Mouse (Mus musculus): ENCODE measurements around the gene Tfrc. TPM values are rescaled to one million over a fixed set of nuclear protein-coding genes. Genes with fewer than 3 reads are reported as not detected.

Gene Tfrc
- 50.0 and 61.5 TPM in 2 replicates for polyA plus RNA-seq (2016; fragmentation: Nextera tagmentation; extraction: Ambion mirVana)

DNA sequence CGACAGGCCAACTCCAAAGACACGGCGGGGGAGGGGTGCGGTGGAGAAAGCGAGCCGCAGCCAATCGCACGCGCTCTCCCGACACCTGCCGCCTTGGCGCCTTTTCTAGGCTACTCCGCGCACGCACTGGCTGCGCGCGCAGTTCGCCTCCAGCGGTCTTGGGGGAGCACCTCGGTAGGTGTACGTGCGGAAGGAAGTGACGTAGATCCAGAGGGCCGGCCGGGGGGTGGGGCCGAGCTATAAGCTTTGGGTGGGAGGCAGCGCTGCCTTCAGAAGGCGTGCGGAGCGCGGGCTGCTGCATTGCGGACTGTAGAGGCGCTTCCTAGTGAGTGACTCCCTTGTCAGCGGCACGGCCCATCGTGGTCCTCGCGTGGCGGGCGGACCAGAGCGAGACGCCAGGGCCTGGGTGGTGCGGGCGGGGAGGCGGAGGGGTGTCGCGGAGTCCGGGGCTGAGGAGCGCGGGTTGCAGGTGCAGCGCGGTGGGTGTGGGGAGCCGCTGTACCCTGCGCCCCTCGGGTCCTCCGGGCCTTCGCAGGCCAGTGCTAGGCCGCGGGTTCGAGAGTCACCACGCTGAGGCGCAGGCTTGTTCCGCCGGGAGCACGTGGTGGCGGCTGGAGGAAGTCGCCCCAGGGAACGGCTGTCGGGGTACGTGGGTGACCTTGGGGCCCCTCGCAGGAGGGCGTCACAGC, at the start of gene Tfrc:
Gene Tfrc, plus strand, starts transcription at position 209 of the 689 bp plus-strand sequence.
- DNase-seq (ENCODE audit: low spot score): peak; percentile 100
- peak within 1 kb of the TSS; percentile 91 for H3K4me3 ChIP-seq
- H3K27ac ChIP-seq (replicated peaks): peak within 1 kb of the TSS; percentile 95
- peaks cover 22% of the 10 kb centered on the region for H3K4me1 ChIP-seq
- H3K9me3 ChIP-seq: no peaks in the 10 kb centered on the region
- WGBS: under 1% methylated on average over 73 of the region's 73 CpGs
- H3K36me3 ChIP-seq (replicated peaks): peaks cover 4% of the 10 kb centered on the region
- H3K27me3 ChIP-seq (replicated peaks; ENCODE audit: low read depth, poor library complexity, severe bottlenecking): 0 out of 2 replicates have a peak, but pooled peaks cover 13% of the 10 kb centered on the region

DNA sequence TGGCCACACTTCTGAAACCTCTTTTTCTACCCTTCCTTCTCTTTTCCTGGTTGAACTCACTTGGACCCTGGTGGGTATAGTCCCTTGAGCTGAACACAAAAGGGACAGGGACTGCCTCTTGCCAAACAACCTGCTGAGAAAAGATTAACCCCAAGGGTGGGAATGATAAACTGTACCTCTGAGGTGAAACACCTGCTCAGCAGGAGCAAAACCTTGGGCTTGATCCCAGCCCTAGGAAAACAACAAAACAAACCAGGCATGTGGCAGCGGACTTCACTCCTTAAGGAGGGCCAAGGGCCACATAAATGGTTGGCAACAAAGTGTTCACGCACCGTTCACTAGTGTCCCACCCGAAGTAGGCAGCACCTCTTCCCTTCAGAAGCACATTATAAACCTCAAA, 49.2 kb upstream of the Tfrc start:
- DNase-seq (ENCODE audit: low spot score): no peak
- H3K27ac ChIP-seq (replicated peaks): no peak overlapping the region
- H3K36me3 ChIP-seq (replicated peaks): no peaks in the 10 kb centered on the region
- WGBS: 80% methylated on average over 4 of the region's 4 CpGs
- no peaks in the 10 kb centered on the region for H3K9me3 ChIP-seq
- H3K4me1 ChIP-seq: no peaks in the 10 kb centered on the region
- no peak overlapping the region for H3K4me3 ChIP-seq
- H3K27me3 ChIP-seq (replicated peaks; ENCODE audit: low read depth, poor library complexity, severe bottlenecking): no peaks in the 10 kb centered on the region

GRCm38 (mm10) chr16:32563056-32563793, 45.5 kb upstream of the Tfrc start:
- H3K36me3 ChIP-seq (replicated peaks): no peaks in the 10 kb centered on the region
- 76% methylated on average over 5 of the region's 5 CpGs for WGBS
- no peaks in the 10 kb centered on the region for H3K4me1 ChIP-seq
- H3K27ac ChIP-seq (replicated peaks): no peak overlapping the region
- DNase-seq (ENCODE audit: low spot score): no peak
- H3K27me3 ChIP-seq (replicated peaks; ENCODE audit: low read depth, poor library complexity, severe bottlenecking): no peaks in the 10 kb centered on the region
- no peak overlapping the region for H3K4me3 ChIP-seq
- 0 out of 2 replicates have a peak, but pooled peaks cover 2% of the 10 kb centered on the region for H3K9me3 ChIP-seq

DNA sequence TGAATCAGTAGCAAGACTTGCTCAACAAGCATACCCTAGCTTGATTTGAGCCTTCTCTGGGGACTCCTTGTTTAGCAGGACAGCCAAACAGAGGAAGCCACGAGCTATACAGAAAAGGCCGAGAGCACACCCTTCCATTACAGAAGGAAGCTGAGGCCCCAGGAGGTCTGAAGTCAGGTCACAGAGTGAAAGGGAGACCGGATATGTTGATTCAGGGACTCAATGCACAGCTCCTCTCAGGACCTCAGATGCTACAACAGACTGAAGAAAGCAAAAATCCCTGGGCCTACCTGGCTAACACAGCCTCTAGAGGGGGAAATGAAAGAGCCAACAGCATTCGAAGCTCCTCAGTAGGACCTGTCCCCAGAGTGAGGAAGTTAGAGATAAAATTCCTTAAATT, 41.4 kb upstream of the Tfrc start:
- 0 out of 2 replicates have a peak, but pooled peaks cover 2% of the 10 kb centered on the region for H3K9me3 ChIP-seq
- no peaks in the 10 kb centered on the region for H3K36me3 ChIP-seq (replicated peaks)
- DNase-seq (ENCODE audit: low spot score): no peak
- no peak overlapping the region for H3K4me3 ChIP-seq
- 63% methylated on average over 4 of the region's 4 CpGs for WGBS
- no peaks in the 10 kb centered on the region for H3K27me3 ChIP-seq (replicated peaks; ENCODE audit: low read depth, poor library complexity, severe bottlenecking)
- H3K27ac ChIP-seq (replicated peaks): no peak overlapping the region
- no peaks in the 10 kb centered on the region for H3K4me1 ChIP-seq

DNA sequence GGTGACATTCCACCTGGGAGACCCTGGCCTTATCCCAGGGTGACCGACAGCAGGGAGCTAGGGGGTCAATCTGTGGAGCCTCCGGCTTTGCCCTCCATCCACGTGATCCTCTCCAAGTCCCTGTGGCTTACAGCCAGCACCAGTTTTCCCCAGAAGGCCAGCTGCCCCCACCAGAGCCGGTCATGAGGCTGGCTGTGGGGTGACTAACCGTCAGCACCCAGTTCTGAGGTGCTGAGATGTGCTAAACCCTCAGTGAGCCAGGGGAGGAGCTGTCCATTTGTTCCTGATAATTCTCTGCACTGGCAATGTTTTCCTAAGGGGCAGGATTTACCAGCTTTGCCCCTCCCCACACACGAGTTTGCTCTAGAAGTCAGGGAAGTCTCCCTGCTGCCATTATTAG, 40.3 kb upstream of the Tfrc start:
- no peak for DNase-seq (ENCODE audit: low spot score)
- no peak overlapping the region for H3K27ac ChIP-seq (replicated peaks)
- H3K4me1 ChIP-seq: no peaks in the 10 kb centered on the region
- 0 out of 2 replicates have a peak, but pooled peaks cover 2% of the 10 kb centered on the region for H3K9me3 ChIP-seq
- H3K4me3 ChIP-seq: no peak overlapping the region
- WGBS: 70% methylated on average over 6 of the region's 6 CpGs
- no peaks in the 10 kb centered on the region for H3K36me3 ChIP-seq (replicated peaks)
- no peaks in the 10 kb centered on the region for H3K27me3 ChIP-seq (replicated peaks; ENCODE audit: low read depth, poor library complexity, severe bottlenecking)

GRCm38 (mm10) chr16:32570042-32570441, 38.7 kb upstream of the Tfrc start:
- WGBS: 93% methylated on average over 3 of the region's 3 CpGs
- no peaks in the 10 kb centered on the region for H3K4me1 ChIP-seq
- H3K9me3 ChIP-seq: no peaks in the 10 kb centered on the region
- H3K36me3 ChIP-seq (replicated peaks): no peaks in the 10 kb centered on the region
- H3K4me3 ChIP-seq: no peak overlapping the region
- H3K27me3 ChIP-seq (replicated peaks; ENCODE audit: low read depth, poor library complexity, severe bottlenecking): no peaks in the 10 kb centered on the region
- H3K27ac ChIP-seq (replicated peaks): no peak overlapping the region
- DNase-seq (ENCODE audit: low spot score): no peak

DNA sequence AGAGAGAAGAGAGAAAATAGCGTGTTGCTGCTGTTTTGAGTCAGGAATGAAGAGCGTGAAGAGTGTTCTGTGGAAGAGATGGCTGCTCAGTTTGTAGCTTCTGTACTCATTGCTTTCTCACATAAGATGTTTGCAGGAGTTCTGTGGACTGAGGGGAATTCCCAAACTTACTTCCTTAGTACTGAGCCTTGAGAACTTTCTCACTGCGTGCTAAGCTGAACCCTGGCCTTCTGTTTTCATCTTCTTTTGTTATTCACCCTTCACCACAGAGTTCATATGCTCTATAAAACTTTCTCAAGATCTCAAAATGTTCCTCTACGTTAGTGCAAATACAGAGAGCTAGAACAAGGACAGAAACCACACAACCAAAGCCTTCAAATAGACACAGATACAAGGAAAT, 36.2 kb upstream of the Tfrc start:
- H3K4me3 ChIP-seq: no peak overlapping the region
- no peaks in the 10 kb centered on the region for H3K27me3 ChIP-seq (replicated peaks; ENCODE audit: low read depth, poor library complexity, severe bottlenecking)
- 85% methylated on average over 4 of the region's 4 CpGs for WGBS
- no peak overlapping the region for H3K27ac ChIP-seq (replicated peaks)
- no peaks in the 10 kb centered on the region for H3K9me3 ChIP-seq
- no peaks in the 10 kb centered on the region for H3K4me1 ChIP-seq
- no peaks in the 10 kb centered on the region for H3K36me3 ChIP-seq (replicated peaks)
- no peak for DNase-seq (ENCODE audit: low spot score)

DNA sequence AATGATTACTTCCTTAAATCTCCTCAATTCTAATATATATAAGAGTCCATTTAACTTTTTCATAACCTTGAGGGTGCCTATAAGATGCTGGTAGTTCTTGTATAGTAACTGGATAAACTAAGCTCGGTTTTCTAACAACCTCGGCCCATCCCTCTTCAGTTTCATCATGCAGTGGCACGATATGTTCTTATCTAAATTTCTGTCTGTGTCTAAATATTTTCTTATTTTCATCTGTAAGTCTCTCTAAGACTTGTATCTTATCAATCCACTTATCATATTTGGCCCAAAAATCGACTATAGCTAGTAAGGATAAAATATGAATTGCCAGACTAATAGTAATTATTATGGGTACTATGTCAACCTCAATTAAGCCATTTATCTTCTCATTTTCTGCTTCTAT, 22.2 kb upstream of the Tfrc start:
- Histone ChIP-seq H3K27me3 (replicated peaks; ENCODE audit: low read depth, poor library complexity, severe bottlenecking) (no peaks in the 10 kb centered on the region), H3K9me3 (no peaks in the 10 kb centered on the region), H3K4me3 (no peak overlapping the region), H3K4me1 (no peaks in the 10 kb centered on the region), H3K36me3 (replicated peaks) (no peaks in the 10 kb centered on the region), H3K27ac (replicated peaks) (no peak overlapping the region)
- WGBS: 89% methylated on average over 4 of the region's 4 CpGs
- no peak for DNase-seq (ENCODE audit: low spot score)

DNA sequence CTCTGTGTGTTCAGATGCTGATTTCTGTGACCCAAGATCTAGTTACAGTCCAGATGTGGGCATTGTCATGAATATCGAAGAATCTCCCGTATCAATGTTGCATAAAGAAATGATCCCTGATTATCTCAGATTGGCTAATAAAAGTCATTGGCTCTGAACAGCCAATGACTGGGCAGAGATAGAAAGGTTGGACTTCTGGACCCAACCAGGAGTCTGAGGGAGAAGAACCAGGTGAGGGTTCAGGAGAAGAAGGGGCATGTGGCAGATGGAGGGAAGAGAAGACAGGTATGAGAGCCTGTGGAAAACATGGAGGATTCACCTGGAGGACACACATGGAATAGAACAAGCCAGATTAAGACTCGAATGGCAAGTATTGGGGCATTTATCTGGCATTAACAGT, 20.2 kb upstream of the Tfrc start:
- Histone ChIP-seq H3K9me3 (no peaks in the 10 kb centered on the region), H3K27me3 (replicated peaks; ENCODE audit: low read depth, poor library complexity, severe bottlenecking) (no peaks in the 10 kb centered on the region), H3K4me1 (no peaks in the 10 kb centered on the region), H3K27ac (replicated peaks) (no peak overlapping the region), H3K36me3 (replicated peaks) (no peaks in the 10 kb centered on the region), H3K4me3 (no peak overlapping the region)
- no peak for DNase-seq (ENCODE audit: low spot score)
- 92% methylated on average over 3 of the region's 3 CpGs for WGBS

DNA sequence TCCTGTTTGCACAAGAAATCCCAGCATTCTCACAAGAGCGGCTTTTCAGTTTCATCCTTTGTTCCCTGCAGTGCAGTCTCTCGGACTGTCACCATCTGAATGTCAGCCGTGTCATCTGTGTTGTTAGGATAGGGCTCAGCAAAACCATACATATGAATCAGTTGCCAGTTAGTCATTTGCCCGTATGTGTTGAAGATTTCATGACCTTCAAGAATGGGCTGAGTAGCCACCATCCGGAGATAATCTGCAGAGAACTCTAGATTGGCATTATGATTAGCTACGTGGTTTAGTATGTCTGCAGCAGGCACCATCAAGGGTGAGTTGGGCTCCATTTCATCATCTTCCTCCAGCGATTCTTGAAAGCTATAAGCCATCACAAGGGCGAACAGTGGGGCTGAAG, 17.2 kb upstream of the Tfrc start:
- 88% methylated on average over 8 of the region's 8 CpGs for WGBS
- H3K36me3 ChIP-seq (replicated peaks): no peaks in the 10 kb centered on the region
- H3K4me1 ChIP-seq: no peaks in the 10 kb centered on the region
- DNase-seq (ENCODE audit: low spot score): no peak
- H3K27me3 ChIP-seq (replicated peaks; ENCODE audit: low read depth, poor library complexity, severe bottlenecking): no peaks in the 10 kb centered on the region
- no peak overlapping the region for H3K4me3 ChIP-seq
- no peak overlapping the region for H3K27ac ChIP-seq (replicated peaks)
- no peaks in the 10 kb centered on the region for H3K9me3 ChIP-seq

DNA sequence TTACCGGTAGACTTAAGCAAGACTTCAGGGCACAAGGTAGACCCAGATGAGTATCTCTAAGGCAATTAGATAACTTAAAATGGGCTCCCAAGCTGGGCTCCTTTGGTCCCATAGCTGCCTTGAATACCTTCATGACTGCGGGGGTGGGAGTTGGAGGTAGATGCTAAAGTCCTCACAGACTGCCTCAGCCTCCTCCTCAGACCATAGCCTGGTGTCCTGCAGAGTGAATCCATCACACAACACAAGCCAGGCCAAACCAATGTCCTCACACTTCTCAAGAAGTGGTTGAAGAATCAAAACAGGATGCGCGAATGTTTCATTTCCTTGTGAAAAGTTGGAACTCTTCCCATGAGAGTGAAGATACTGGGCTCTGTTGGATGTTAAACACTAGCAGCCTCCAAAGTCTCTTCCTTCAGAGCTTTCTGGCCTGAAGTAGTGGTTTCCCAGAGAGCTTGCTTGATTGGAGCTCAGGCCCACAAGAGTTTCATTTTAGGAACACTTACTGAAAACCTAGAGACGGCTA, 15.4 kb upstream of the Tfrc start:
- no peak overlapping the region for H3K27ac ChIP-seq (replicated peaks)
- DNase-seq (ENCODE audit: low spot score): no peak
- H3K27me3 ChIP-seq (replicated peaks; ENCODE audit: low read depth, poor library complexity, severe bottlenecking): no peaks in the 10 kb centered on the region
- no peak overlapping the region for H3K4me3 ChIP-seq
- H3K9me3 ChIP-seq: no peaks in the 10 kb centered on the region
- peaks cover 5% of the 10 kb centered on the region for H3K4me1 ChIP-seq
- WGBS: 89% methylated on average over 5 of the region's 5 CpGs
- no peaks in the 10 kb centered on the region for H3K36me3 ChIP-seq (replicated peaks)

DNA sequence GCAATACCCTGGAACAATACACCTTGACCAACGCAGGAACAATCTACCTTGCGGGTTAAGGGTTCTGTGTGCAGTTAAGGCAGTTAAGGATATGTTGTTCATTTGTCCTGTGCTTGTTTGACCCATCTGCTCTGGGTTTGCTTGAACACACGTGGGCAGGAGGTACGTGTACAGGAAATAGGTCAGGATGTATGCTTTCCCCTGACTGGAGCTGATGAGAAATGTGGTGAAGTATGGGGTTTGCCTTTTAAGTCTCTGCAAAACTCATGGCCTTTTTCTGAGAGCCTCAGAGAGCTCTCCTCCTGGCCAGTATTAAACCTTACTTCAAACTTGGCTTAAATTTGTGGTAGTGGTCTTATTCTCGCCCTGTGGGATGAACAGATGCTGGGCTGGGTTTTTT, 14.8 kb upstream of the Tfrc start:
- H3K36me3 ChIP-seq (replicated peaks): no peaks in the 10 kb centered on the region
- H3K4me1 ChIP-seq: peaks cover 5% of the 10 kb centered on the region
- DNase-seq (ENCODE audit: low spot score): no peak
- no peak overlapping the region for H3K27ac ChIP-seq (replicated peaks)
- no peak overlapping the region for H3K4me3 ChIP-seq
- no peaks in the 10 kb centered on the region for H3K9me3 ChIP-seq
- no peaks in the 10 kb centered on the region for H3K27me3 ChIP-seq (replicated peaks; ENCODE audit: low read depth, poor library complexity, severe bottlenecking)
- 81% methylated on average over 5 of the region's 5 CpGs for WGBS

DNA sequence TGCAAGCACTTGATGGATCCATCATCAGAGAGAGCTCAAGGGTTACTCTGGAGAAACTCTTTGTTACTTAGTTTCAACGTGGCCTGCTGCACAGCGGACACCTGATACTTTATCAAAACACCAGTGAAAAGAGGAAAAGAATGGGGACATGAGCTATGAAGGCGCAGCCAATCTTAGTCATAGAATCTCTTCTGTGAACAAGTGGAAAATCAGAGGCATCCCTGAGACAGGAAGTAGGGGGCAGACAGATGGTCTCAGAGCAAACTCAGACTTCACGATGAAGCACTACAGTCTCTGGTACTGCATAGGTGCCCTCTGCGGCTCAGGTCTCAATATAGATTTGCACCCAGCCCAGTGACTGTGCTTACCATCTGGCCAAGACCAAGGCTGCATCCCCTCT, 14.0 kb upstream of the Tfrc start:
- H3K27me3 ChIP-seq (replicated peaks; ENCODE audit: low read depth, poor library complexity, severe bottlenecking): no peaks in the 10 kb centered on the region
- H3K4me3 ChIP-seq: no peak overlapping the region
- H3K36me3 ChIP-seq (replicated peaks): no peaks in the 10 kb centered on the region
- H3K27ac ChIP-seq (replicated peaks): no peak overlapping the region
- H3K4me1 ChIP-seq: peaks cover 5% of the 10 kb centered on the region
- DNase-seq (ENCODE audit: low spot score): no peak
- H3K9me3 ChIP-seq: no peaks in the 10 kb centered on the region
- 55% methylated on average over 5 of the region's 5 CpGs for WGBS
